Mouse (Mus musculus) cerebellum, adult (tissue): ENCODE measurements around the gene Rusc2.

Source experiments
- ATAC-seq: cut with Nextera tagmentation; 2 replicates; pipeline ENCODE4 v1.9.2; 2017; ENCODE audit warnings: mild to moderate bottlenecking, moderate library complexity, mixed read lengths; ENCODE audit not compliant: insufficient number of reproducible peaks, low FRiP score, low TSS enrichment

Rusc2 gene

GRCm38 (mm10) chr4:43428946-43429345 is 47.2 kb downstream of the Rusc2 start, which contains the start of gene Fam166b:
Gene Fam166b (minus strand): TSS chr4:43429134.
- no peak for ATAC-seq

- ATAC-seq: peak; percentile 64
Observed at GRCm38 (mm10) chr4:43431690-43432089, 49.9 kb downstream of the Rusc2 start.

DNA sequence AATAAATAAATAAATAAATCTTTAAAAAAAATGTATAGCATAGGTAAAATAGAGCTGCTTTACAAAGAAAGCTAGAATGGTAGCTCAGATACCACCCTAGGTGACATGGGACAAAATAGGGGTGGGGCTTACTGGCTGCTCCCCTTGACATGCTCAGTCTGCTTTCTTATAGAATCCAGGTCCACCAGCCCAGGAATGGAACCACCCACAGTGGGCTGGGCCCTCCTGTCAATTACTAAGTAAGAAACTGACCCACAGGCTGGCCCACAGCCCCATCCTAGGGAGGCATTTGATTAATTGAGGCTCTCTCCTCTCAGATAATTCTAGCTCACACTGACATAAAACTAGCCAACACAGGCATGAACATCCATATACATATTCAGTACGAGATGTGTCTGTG is 51.1 kb downstream of the Rusc2 start:
- no peak for ATAC-seq

DNA sequence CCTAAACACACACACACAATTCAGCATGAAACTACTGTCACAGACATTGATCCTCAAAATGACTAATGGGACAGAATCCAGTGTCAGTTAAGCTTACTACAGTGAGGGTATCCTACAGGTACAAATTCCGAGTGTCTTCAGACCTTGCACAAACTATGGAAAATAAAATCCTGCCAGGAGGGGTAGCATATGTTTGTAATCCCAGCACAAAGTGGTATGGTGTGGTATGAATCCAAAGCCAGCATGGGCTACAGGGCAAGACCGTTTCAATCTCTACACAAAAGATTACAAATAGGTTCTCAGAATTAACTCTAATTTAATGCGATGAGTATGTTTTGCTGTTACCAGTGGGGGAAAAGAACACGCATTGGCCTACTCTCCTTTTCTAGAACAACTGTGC is 59.9 kb downstream of the Rusc2 start, which contains the start of gene Tesk1:
Gene Tesk1, plus strand, starts transcription at position 301 of the 400 bp plus-strand sequence.
- ATAC-seq: no peak

GRCm38 (mm10) chr4:43442044-43442443 is 60.3 kb downstream of the Rusc2 start:
- peak; percentile 86 for ATAC-seq

DNA sequence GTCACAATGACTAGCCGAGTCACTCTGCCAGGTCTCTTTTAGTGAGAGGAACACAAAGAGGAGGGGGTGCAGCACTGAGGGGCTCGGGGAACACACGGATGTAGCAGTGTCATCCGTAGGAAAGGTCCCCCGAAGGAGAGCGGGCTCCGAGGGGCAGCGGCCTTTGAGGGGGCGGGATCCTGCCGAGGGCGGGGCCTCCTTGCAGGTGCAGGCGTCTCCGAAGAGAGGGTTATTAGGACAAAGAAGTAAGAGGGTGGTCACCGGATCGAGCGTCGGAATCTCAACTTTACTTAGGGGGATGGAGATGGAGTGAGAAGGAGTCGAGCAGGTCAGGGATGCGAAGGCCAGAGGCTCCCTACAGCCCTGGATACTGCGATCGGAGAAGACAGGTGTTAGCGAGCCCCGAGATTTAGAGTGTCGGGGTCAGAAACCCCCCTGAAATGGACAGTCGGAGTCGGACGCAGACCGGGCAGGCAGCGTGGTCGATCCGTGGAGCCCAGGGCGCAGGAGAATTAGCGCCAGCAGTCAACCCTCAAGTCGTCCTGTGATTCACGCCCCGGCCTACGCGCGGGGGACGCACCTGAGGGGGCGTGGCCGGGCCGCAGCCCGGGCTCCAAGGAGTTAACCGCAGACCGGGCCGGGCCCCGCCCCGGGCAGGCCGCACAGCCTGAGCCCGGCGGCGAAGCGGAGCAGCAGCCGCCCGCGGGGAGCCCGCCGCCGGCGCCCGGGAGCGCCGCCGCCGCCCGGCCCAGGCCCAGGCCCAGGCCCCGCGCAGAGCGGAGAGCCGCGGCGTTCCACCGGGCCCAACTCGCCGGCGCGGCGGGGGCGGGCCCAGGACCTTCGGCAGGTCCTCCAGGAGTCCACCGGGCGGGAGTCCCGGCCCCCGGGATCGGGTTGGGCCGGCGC is 60.9 kb downstream of the Rusc2 start:
- ATAC-seq: peak; percentile 53

- peak; percentile 5; the same call in 1 of the 2 replicates for ATAC-seq
Observed at GRCm38 (mm10) chr4:43443511-43443910, 61.7 kb downstream of the Rusc2 start.

- ATAC-seq: no peak
Observed at GRCm38 (mm10) chr4:43447251-43447650, 65.5 kb downstream of the Rusc2 start.

DNA sequence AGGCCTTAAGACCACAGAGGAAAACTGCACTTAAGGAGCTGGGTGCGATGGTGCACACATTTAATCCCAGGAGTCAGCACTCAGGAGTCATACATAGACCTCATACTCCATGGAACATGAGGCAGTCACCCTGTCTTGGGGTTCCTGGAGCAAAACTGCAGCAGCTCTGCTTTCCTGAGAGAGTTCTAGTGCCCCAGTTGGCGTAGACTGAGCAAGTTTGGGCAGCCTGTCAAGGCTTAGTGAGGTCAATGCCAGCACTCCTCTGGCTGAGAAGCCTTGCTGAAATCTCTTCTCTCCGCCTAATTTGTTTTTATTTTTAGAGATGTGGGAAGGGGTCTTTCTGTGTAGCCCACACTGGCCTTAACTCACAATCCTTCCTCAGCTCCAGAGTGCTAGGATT is 66.8 kb downstream of the Rusc2 start:
- no peak for ATAC-seq

DNA sequence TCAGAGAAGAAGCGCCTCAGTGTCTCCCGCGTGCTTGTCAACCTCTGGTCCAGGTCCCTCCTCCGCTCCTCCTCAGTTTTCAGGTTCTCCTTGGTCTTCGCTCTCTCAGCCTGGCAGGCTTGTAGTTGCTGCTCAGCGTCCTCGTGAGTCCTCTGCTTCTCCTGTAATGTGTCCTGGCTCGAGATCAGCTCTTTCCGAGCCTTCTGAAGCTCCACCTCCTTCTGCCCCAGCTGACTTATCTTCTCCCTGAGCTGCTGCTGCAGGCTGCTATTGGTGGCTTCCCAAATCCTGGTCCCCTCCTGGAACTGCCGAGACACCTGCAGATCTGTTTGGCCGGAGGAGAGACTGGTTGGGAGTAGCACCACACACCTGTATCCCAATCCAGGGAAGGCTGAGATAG is 70.5 kb downstream of the Rusc2 start:
- ATAC-seq: no peak

DNA sequence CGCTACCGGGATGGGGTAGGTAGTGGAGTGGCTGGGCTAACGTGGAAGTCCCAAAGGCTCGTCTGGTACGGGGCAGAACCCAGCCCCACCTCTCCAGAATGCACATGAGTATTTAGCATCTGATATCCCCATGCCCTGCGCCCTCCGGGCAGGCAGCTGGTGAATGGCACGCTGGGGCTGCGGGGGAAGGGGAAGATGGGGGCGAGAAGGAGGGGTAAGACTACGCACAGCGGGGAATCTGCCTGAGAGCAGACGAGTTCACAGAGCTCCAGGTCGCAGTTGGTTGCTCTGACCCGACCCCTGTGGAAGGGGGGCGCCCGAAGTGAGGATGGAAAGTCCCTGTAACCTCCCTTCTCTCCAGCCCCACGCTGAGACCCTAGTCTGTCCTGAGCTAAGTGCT is 71.6 kb downstream of the Rusc2 start:
- no peak for ATAC-seq

DNA sequence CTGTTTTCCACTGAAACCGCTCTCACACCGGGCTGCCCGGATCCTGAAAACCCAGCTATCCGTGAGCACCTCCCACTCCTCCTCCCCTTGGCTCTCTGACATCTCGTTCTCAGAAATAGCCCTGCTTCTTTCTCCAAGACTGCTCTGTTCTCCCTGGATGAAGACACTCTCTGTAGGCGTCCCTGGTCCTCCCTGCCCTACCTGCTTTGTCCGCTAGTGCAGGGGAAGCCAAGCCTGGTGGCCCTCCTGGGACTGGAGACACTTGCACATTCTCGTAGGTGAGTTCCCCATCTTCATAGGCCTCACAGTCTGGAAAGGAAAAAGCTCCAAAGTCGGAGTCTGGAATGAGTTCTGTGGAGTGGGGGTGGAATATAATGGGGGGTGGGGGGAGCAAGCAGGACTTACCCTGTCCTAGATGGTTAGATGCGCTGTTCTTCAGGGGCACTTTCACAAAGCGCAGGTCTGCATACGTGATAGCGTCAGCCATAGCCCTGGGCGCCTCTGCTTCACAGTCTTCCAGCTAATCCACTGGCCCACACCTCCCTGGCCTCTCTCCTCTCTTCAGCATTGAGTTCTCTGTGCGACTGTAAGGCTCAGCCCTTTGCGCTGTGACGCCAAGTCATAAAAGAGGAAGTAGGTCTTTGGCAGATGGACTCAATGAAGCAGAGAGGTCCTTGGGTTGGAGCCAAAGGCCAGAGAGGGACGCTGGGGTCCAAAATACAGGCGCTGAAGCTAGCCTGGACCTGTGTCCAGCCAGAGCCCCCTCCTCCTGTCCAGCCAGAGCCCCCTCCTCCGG is 72.5 kb downstream of the Rusc2 start, which contains the start of gene Cd72:
Gene Cd72, minus strand, starts transcription at position 588 of the 796 bp plus-strand sequence.
- ATAC-seq: peak; percentile 26; the same call in 1 of the 2 replicates

DNA sequence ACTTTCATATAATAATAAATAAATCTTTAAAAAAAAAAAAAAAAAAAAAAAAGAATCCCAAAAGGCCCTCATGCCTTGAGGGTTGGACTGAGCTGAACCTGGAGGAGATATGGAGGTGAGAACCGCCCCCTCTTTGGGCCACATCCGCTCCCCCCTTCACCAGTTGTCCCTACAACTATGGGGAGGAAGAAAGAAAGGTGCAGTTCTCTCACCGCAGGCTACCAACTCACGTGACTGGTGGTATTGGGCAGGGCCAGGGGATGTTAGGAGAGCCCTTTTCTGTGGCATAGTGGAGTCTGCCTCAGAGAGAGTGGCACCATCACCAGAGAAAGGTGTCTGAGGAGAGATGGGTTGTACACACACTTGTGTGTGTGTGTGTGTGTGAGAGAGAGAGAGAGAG is 74.7 kb downstream of the Rusc2 start:
- no peak for ATAC-seq

GRCm38 (mm10) chr4:43457124-43457523 is 75.3 kb downstream of the Rusc2 start:
- no peak for ATAC-seq

DNA sequence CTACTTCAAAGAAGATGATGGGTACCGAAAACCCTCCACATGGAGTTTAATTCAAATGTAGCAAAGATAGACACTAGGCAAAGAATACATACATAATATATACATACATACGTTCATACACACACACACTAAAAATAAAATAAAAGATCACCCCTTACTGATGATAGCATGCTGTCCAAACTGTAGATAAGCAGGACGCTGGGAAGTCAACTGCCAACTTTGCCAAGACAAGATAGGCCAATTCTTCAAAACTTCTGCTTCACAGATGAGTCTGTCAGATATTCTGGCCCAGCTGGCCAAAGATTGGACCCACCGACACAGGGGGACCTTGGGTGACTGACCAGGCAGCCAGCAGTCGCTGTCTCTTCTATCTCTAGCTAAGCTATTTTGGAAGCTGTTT is 81.3 kb downstream of the Rusc2 start:
- no peak for ATAC-seq

GRCm38 (mm10) chr4:43465935-43466334 is 84.2 kb downstream of the Rusc2 start:
- no peak for ATAC-seq

- no peak for ATAC-seq
Observed at GRCm38 (mm10) chr4:43466872-43467271, 85.1 kb downstream of the Rusc2 start.

GRCm38 (mm10) chr4:43470301-43470700 is 88.5 kb downstream of the Rusc2 start:
- ATAC-seq: no peak

GRCm38 (mm10) chr4:43473636-43474035 is 91.9 kb downstream of the Rusc2 start:
- no peak for ATAC-seq

- no peak for ATAC-seq
Observed at GRCm38 (mm10) chr4:43476604-43477003, 94.8 kb downstream of the Rusc2 start.
